Mouse (Mus musculus) thymus, postnatal 0 days (tissue): ENCODE data around the gene Rnf166. TPM values are rescaled to one million over a fixed set of nuclear protein-coding genes. Genes with fewer than 3 reads are reported as not detected.

ENCODE experiments used
- DNase-seq: peaks from one replicate; pipeline ENCODE4 v3.0.0-alpha.2; 2015; ENCODE audit warnings: low spot score
- polyA plus RNA-seq: library from polyadenylated mRNA; unstranded; fragments of >200 nt; fragmentation: Nextera tagmentation; extraction: Ambion mirVana; gene quantifications from 2 replicates; pipeline ENCODE4 v1.2.1, GENCODE M21; 2015

Gene Rnf166
- polyA plus RNA-seq, 1 experiment from 2014 or later: 108 TPM

DNA sequence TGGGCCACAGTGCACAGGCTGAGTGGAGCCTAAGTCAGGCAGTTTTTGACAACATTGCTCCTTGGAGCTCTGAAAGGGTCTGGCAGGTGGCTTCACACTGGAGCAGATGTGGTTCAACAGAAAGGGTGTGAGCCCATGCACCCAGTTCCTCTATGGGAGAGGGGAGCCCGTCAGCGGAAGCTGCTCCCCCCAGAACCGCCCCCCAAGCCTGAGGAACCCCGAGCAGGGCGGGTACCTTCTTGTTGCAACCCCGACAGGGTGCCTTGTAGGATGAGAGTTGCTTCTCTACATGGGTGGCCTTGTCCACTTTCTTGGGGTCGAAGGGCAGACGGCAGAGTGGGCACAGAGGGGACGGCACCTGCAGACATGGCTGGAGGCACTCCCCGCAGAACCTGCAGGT lies 5.9 kb downstream of the Rnf166 start:
- peak; percentile 91 for DNase-seq

DNA sequence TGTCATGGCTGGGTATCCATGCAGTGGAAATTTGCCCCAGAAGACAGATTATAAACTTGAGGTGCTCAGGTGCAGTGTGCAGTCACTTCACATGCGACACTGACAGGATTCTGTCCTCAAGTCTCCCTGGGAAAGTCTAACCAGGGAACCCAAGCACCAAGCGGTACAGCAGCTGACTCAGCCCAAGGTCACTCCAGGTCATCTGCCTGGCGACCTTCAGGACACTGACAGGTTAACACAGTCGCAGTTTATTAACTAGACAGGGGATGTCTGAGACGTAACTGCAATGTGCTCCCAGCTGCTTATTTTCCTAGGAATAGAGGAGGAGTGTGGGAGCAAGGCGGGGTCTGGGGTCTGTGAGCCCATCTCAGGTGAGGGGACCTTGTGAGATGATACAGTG lies 6.5 kb downstream of the Rnf166 start:
- no peak for DNase-seq

DNA sequence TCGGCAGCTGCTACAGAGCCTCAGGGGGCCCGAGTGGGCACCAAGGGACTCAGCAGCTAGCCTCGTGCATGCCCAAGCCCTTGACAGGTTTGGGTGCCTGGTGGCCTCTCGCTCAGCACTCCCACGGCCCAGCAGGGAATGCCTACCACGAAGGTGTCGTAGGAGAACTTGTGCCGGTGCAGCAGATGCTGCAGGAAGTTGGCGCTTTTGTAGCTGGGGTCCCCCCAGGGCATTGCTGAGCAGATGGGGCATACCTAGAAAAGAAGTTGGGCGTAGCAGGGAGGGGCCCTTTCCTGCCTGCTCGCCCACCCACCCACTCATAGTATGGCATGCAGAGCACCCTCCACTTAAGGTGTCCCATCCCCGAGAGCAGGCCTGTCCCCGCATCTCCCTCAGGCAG lies 8.0 kb downstream of the Rnf166 start:
- DNase-seq: peak; percentile 63

DNA sequence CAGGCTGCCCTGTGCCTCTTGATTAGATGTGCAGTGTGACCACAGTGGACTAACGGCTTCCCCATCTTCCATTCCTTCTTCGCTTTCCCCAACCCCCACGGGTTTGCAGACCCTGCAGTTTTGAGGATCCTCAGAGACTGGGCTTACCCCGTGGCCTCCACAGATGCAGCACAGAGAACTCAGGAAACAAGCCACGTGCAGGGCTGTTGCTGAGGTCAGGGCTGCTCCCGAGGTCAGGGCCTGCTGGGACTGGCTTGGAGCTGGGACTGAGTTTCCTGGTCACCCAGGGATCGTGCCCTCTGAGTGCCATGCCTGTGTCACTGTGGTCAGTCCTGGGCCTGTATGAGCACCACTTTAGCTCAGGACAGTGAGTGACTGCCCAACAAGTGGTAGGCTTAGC lies 10.9 kb downstream of the Rnf166 start:
- no peak for DNase-seq

DNA sequence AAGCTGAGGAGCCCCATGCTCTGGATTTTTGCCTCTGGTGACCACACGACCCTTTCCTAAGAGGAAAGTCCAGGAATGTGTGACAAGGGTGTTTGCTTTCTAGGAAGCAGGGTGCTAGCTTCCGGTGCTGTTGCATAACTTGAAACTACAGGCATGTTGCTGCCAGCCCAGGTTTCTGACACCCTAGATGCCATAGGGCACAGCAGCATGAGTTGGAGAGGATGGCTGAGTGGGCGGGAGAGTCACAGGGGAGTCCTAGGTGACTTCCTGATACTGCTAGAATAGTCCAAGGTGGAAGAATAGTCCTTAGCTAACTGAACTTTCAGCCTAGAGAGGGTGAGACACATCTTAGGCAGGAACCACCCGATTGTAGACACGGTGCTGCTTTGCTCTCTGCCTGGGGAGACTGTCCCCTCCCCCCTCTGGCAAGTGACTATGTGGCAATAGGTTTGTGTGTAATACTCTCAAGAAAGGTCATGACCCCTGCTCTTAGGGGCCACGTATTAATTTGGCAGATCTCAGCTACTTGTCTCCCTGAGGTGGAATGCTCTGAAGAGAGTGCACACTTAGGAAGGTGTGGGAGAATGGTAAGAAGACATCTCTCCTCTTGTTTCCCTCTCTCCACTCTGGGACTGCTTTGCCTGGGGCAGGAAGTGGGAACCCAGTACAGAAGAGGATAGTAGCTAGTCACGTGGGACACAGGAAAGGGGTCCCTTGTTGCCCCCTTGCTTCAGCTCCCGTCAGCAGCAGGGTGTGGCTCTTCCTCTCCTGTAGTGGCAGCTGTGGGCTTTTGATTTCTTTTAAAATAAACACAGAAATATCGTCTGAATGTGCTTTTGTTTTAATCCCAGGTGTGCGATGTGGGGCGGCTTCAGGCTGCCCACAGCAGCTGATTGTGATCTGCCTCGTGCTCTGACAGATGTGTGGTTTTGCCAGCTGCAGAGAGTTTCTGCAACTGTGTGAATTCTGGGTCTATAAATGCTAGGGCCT lies 11.9 kb downstream of the Rnf166 start:
- peak; percentile 94 for DNase-seq

DNA sequence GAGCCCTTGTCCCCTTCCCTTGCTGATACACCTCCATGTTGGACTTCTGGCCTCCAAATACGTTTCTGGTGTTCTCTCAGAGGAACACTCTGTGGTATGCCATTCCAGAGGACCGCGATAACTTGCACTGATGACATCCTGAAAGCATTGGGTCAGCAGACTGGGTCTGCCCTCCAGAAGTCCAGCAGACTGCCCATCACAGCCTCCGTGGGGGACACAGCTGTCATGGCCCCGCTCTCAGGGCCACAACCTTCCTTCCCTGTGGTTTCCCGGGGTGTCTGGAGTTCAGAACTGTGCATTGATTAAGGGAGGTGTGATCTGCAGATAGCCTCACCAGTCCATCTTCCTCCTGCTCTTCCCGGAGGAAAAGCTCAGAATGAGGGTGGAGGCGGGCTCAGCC lies 13.4 kb downstream of the Rnf166 start:
- no peak for DNase-seq

DNA sequence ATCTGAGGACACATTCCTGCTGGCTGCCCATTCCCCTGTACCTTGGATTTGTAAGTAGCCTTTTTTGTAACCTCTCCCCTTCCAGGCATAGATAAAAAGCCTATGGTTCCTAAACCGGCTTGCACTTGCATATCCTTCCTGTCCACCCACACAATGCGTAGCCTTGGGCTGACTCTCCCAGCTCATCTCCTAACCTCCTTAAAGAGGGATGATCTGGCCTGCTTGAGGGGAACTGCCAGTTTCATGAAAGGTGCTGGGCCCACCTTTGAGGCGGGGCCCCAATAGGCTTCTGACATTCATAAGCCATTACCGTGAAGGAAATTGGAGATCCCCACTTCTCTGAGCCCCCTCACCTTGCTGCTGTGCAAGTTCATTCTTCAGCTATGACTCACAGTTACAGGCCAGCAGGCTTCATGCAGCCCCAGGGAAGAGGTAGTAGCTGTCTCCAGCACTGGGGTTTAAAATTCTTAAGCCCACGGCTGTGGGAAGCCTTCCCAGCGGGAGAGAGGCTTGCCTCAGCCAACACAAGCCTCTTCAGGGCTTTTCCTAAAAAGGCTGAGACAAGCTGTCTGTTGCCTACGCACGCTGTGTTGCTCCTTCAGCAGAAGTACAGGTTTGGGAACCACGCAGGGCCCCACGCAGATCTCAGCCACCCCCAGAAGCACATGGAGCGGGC lies 14.3 kb downstream of the Rnf166 start:
- DNase-seq: no peak

DNA sequence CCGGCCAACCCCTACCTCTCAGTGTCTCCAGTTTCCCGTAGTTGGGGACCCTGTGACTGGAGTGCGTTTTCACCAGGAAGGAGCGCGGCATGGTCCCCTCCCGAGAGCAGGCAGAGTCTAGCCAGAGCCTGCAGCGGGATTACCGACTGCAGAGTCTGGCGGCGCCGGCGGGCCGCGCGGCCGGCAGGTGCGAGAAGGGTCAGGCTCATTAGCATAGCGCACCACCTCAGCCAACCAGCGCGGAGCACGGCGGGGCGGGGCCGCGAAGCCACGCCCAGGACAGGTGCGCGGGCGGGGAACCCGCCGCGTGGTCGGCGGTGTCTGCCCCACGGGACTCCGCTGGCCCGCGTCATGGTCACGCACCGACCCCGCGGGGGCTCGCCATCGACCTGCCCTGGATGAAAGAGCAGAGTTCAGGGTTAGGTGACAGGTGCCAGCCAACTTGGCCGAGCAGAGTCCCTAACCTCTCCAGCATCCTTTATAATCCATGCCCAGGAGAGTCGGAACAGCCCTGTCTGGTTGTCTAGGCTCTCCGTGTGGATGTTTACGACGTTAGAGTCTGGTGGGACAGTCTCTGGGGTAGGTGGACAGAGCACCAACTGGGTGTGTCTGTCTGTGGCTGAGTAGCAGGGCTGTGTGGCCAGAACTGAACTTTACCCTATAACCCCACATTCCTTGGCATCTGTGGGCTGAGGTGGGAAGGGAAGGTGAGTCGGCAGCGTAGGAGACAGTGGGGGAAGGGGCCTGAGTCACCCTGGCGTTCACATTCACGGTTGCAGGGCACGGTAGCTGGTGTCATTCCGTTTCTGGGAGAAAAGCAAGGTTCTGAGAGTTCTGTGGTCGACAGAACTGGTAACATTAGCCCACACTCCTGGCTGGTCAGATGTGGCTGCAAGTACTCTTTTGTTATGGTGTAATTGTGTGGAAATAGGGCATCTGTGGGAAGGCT lies 15.1 kb downstream of the Rnf166 start, which contains the start of gene Snai3:
Gene Snai3, minus strand, starts transcription at position 210 of the 949 bp plus-strand sequence.
- DNase-seq: peak; percentile 79

DNA sequence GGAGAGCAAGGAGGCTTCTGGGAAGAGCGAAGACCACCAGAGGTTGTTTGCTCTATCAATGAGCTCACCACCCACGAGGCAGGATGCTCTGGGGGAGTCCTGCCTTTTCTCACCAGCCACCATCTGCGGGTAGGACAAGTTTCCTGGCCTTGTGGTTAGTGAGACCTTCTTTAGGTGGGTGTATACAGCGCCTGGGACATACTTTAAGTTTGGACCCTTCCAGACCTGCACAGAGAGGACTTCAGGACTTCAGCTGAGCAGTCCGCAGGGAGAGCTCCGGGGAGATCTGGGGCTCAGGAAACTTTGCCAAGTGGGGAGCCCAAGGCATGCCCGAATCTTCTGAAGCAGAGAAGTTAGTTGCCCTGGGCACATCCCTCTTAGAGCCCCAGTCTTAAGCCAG lies 15.9 kb downstream of the Rnf166 start:
- peak; percentile 75 for DNase-seq

DNA sequence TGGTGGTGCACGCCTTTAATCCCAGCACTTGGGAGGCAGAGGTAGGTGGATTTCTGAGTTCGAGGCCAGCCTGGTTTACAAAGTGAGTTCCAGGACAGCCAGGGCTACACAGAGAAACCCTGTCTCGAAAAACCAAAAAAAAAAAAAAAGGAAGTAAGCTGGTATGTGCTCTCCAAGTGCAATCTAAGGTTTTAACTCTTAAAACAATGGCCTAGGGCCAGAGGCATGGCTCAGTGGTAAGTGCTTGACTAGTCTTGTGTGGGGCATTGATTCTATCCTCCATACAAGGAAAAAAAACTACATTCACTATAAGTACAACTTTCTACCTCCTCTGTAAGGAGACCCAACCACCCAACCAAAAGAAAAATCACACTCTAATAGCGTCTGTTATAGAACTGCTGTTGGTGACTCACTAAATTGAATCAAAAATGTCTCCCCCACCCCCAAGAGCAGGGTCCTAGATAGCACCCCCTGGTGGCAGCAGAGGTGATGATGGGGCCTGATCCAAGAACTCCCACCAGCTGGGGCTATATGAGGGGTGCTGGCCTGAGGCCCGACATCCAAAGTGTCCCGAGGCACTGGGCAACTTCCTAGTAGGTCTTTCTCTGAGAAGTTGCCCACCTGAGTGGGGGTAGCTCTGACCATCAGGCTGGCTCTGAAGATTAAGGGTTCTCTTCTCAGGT lies 16.5 kb downstream of the Rnf166 start:
- DNase-seq: peak; percentile 76

DNA sequence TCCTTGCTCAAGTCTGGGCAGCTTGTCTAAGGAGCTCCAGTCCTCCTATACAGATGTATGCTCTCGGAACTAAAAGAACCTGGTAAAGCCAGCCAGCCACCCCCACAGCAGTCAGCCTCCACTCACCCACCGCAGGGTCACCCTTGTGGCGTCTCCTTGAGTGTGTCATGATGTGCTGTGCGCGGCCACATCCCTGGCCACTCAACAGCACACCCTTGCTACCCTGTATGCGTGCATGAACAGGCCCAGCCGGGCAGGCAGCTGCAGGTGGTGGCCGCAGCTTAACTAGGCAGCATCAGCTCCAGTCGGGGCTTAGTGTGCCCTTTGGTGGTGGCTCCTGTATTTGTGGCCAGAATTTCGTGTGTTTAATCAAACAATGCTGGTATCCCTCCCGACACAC lies 18.7 kb downstream of the Rnf166 start:
- DNase-seq: no peak

DNA sequence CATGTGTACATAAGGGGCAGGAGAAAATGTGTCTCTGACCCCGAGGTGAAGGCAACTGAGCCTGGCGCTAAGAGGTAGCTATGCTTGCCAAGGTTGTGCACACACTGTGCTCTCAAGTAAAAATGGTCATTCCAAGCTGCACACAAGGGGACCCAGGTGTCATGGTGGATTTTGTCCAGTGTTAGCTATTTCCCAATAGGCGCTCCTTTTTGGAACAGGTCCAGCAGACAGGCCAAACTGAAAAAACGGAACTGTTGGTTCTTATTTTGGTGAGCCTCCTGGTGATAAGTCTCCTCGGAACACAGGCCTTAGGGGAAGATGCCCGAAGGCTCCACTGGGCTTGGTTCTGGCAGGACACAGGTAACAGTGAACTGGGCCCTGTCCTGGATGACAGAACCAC lies 21.5 kb downstream of the Rnf166 start:
- no peak for DNase-seq

DNA sequence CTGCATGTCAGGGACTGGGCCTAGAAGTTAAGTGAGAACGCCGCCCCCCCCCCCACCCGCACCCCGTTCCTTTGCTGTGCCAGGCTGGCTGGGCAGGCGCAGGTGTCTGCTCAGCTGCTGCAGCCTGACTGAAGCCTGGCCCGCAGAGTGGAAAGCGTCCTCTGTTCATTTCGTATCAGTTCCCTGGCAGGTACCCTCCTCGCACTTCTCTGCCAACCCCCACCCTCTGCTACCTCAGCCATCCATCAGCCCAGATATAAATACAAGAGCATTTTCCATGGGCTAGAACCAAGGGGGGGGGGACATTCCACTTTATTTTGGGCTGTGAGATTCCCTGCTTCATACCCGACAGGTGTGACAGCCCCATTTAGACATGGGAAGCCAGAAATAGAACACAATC lies 23.7 kb downstream of the Rnf166 start:
- no peak for DNase-seq

DNA sequence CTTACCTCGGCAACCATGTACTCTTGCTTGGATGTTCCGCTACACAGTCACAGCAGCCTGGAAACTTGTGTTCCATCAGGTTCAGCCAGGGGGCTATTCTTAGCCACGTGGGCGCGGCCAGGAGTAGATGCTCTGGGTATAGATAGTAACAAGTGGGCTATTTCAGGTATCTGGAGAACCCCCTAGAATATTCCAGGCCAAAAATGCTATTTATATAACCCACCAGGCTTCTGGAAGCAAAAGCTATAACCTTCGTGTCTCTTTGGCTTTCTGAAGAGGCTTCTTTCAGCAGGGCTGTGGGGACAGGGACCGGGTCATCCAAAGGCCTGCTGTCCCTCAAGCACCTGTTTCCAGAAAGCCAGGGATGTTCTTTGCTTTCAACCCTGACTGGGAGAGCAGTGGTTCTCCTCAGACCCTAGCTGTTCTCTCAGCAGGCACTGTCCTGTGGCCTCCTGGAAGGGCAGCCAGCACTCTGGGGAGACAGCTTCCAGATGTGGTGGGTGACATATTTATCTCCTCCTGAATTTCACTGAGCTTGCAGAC lies 24.6 kb downstream of the Rnf166 start:
- DNase-seq: no peak

DNA sequence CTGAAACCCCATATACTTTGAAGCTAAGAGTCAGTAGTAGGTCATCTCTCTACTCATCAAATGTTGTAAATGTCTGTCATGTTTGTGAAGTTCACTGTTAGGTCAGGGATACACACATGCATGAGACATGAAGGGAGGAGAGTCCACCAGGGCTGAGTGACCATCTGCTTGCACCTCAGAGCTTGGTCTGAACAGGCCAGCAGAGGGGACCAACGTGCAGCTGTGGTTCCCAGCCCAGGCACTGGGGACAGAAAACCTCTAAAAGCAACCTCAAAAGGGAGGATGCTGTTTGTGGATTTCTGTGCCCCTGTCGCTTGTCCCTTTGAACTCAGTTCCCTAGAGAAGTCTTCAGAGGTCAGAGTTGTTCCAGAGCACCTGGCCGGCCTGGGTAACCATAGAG lies 30.7 kb downstream of the Rnf166 start:
- DNase-seq: peak; percentile 36

DNA sequence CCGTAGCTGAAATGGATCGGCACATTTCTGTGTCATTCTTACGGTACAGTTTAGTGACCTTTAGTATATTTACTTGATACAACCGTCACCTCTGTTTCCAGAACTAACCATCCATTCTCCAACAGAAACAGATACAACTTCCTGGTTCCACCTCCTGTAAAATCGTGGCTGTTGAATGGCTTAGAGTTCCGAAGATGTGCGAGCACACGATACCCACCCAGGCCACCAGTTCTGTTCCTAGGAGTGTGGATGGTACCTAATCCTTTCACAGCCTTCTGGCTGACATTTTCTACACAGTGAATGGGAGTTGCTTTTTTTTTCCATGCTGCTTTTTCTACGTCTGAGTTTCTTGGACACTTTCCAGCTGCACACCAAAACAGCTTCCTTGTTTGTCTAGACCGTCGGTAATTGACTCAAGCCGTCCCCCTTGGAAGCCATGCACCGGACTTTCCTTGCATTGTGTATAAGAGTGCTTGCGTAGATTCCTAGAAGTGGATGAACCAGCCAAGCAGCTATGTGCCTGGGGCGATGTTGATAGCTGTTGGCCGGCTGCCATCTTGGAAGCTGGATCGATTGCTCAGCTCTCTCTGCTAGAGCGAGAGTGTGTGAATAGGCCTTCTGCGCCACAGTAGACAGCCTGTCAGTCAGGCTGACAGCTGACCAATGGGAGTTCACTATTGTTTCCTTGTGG lies 31.7 kb downstream of the Rnf166 start:
- DNase-seq: peak; percentile 62

DNA sequence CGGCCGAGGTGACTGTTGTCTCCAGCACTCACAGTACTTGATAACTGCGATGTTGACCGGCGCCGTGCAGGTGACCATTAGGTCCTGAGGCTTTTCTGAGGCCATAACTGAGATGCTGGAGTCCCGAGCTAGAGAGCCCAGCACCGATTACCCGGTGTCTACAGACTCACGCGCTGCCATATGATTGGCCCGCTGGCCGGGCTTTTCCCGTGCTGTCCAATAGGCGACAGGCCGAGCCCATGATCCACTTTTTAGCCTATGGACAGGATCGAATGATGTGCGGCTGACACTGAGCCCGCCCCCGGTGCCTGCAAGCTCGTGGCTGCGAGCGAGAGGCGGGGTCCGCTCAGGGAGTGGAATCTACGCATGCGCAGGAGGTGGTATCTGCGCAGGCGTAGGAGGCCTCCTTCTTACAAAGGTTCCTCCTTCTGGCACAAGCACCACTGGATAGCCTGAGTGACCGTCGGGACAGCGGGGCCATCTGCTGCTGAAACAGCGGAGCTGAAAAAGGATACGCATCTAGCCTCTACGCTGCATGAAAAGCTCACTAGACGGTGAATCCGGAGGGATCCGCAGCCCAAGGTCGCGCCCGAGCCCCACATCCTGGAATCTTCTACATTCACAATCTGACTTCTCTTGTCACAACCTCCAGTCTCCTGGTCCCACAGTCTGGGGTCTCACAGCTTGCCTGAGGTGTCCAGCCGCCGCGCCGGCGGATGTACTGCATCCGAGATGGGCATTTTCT lies 32.4 kb downstream of the Rnf166 start, which contains the start of gene Mvd:
Gene Mvd, minus strand, starts transcription at position 161 of the 745 bp plus-strand sequence.
- DNase-seq: peak; percentile 99

DNA sequence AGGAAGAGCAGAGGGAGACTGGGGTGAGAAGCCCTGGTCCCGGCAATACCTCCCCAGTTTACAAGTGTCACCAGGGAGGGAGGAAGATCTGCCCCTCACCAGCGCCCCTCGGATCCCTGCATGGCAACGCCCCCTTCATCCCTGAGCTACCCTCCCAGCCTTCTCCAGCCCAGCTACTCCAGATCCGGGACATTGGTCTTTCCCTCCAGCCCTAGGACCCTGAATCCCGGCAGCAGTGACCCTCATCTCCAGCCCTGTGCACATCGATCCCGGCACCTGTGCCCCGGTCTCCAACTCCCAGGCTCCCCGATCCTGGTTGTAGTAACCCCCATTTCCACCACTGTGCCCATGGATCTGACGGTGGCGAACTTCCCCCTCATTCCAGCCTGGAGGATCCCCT lies 33.1 kb downstream of the Rnf166 start:
- DNase-seq: no peak

DNA sequence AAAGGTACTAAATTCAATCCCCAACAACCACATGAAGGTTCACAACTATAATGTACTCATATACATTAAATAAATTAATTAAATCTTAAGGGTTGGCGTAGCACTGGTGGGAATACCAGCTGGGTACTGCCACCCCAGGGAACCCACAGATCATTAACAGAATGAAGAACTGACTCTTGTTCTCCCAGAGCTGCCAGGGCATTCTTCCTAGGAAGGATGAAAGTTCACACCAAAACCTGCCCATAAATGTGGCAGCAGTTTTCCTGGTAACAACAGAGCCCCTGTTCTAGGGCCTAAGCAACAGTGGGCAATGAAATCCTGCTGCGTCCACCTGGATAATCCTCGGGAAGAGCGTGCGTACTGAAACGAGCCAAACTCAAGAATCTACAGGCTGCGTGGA lies 33.5 kb downstream of the Rnf166 start:
- DNase-seq: no peak
